Mouse (Mus musculus) ES-Bruce4 (cell line): ENCODE measurements around the gene Arhgap45.

Experiments
- CTCF ChIP-seq: IDR thresholded peaks from one replicate; pipeline ENCODE4 v1.8.1; 2011; ENCODE audit warnings: low read depth, low read length
- EP300 ChIP-seq: IDR thresholded peaks from 2 replicates; pipeline ENCODE4 v1.6.1; 2011; ENCODE audit warnings: low read depth, low read length; ENCODE audit not compliant: insufficient read depth

DNA sequence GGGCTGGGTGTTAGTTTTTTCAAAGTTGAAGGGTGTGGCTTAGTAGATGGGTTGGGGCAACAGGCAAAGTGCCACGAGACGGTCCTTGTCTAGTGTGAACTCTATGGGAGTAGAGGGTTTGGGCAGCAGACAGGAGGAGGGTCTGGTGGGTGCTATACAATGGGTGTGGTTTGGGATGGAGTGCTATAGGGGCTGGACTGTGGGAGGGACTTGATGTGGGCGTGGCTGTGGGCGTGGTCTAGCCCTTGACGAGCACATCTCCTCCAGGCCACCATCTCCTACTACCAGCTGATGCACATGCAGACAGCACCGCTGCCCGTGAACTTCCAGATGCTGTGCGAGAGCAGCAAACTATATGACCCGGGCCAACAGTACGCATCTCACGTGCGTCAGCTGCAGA is 9.4 kb downstream of the Arhgap45 start:
- TF ChIP-seq CTCF = no peak
- no peak for TF ChIP-seq EP300
